Mouse (Mus musculus) stomach, postnatal 0 days (tissue): ENCODE results near the gene Gpr107.

Experiments used
- CTCF ChIP-seq: IDR thresholded peaks from 2 replicates; pipeline ENCODE4 v1.5.1; 2016; ENCODE audit warnings: antibody characterized with exemption, low read depth, mild to moderate bottlenecking, moderate library complexity
- EP300 ChIP-seq: optimal IDR thresholded peaks from 2 replicates; pipeline ENCODE3; 2016; ENCODE audit warnings: antibody characterized with exemption

DNA sequence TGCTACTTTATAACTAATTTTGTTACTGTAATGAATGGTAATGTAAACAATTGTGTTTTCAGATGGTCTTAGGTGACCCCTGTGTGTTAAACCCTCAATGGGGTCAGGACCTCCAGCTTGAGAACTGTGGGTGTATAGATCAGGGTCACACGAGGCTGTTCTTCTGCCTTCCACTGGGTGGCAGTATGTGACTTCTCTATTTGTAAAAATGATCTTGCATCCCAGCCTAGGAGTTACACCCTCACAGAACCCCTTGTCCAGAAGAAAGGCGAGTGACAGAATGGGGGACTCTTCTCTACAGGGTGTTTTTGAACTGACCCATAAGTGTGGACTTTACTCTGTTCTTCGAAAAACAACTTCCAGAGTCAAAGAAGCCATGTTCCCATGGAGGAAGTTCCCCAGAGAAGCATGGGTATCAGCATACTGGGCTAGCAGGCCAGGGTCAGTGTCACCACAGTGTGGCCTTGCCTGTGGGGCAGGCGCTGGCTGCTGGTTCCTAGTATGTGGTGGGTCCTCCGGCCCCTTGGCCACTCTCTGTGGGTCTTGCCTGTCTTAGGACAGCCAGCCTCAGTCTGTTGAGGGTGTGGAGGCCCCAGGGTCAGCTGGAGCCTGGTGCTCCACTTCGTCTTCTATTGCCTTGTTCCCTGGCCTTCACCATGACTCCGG is 42.4 kb downstream of the Gpr107 start:
- TF ChIP-seq CTCF (peak; percentile 88), EP300 (no peak)
